Mouse (Mus musculus): Measurements from ENCODE around the gene Krcc1.
"Not testable (repeated sequence)": the region's sequence is repeated elsewhere in the genome, so short reads cannot be mapped to it uniquely, and the experiment has no call there.

DNA sequence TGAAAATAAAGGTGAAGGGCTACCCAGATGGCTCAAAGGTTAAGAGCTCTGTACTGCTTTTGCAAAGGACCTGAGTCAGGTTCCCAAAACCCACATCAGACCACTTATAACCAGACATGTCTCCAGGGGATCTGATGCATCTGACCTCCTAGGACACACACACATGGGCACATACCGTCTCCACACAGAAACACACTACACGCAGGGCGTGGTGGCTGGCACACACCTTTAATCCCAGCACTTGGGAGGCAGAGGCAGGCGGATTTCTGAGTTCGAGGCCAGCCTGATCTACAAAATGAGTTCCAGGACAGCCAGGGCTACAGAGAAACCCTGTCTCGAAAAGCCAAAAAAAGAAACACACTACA lies 1.8 kb upstream of the Krcc1 start:
- TF ChIP-seq CTCF (conservative IDR thresholded peaks at IDR 0.05; ENCODE audit: low read length); POU5F1 (IDR thresholded peaks at IDR 0.05; ENCODE audit: borderline replicate concordance, low read length); NANOG (IDR thresholded peaks at IDR 0.05; ENCODE audit: borderline replicate concordance, low read length): not testable (repeated sequence)

Measured in E14TG2a.4 (cell line).